Mouse (Mus musculus): ENCODE results near the gene 4930579F01Rik.

Gene 4930579F01Rik

GRCm38 (mm10) chr3:138216091-138216490, 22.5 kb upstream of the 4930579F01Rik start:
- DNase-seq (ENCODE audit: low spot score in 2 of 2): no peak

GRCm38 (mm10) chr3:138215395-138215989, 21.9 kb upstream of the 4930579F01Rik start:
- no peak for DNase-seq (ENCODE audit: low spot score in 2 of 2)

GRCm38 (mm10) chr3:138212431-138212951, 18.9 kb upstream of the 4930579F01Rik start:
- no peak for DNase-seq (ENCODE audit: low spot score in 2 of 2)

GRCm38 (mm10) chr3:138210432-138211075, 16.9 kb upstream of the 4930579F01Rik start:
- DNase-seq (ENCODE audit: low spot score in 2 of 2): no peak

- no peak for DNase-seq (ENCODE audit: low spot score in 2 of 2)
Observed at GRCm38 (mm10) chr3:138208821-138209220, 15.2 kb upstream of the 4930579F01Rik start.

GRCm38 (mm10) chr3:138198722-138199068, 5.1 kb upstream of the 4930579F01Rik start:
- DNase-seq (ENCODE audit: low spot score in 2 of 2): no peak

GRCm38 (mm10) chr3:138197973-138198721, 4.5 kb upstream of the 4930579F01Rik start:
- peak; percentile 81 to 82 for DNase-seq (ENCODE audit: low spot score in 2 of 2)

- DNase-seq (ENCODE audit: low spot score in 2 of 2): no peak
Observed at GRCm38 (mm10) chr3:138197556-138197955, 3.9 kb upstream of the 4930579F01Rik start.

GRCm38 (mm10) chr3:138197093-138197492, 3.5 kb upstream of the 4930579F01Rik start:
- DNase-seq (ENCODE audit: low spot score in 2 of 2): no peak

- DNase-seq (ENCODE audit: low spot score in 2 of 2): no peak
Observed at GRCm38 (mm10) chr3:138192260-138192659, 1.4 kb downstream of the 4930579F01Rik start.

- DNase-seq (ENCODE audit: low spot score in 2 of 2): no peak
Observed at GRCm38 (mm10) chr3:138185995-138186930, 7.4 kb downstream of the 4930579F01Rik start.

- no peak for DNase-seq (ENCODE audit: low spot score in 2 of 2)
Observed at GRCm38 (mm10) chr3:138185290-138185689, 8.3 kb downstream of the 4930579F01Rik start.

GRCm38 (mm10) chr3:138183371-138183770, 10.3 kb downstream of the 4930579F01Rik start:
- DNase-seq (ENCODE audit: low spot score in 2 of 2): no peak

GRCm38 (mm10) chr3:138182019-138182418, 11.6 kb downstream of the 4930579F01Rik start:
- DNase-seq (ENCODE audit: low spot score in 2 of 2): no peak

GRCm38 (mm10) chr3:138175551-138175950, 18.1 kb downstream of the 4930579F01Rik start:
- no peak for DNase-seq (ENCODE audit: low spot score in 2 of 2)

- DNase-seq (ENCODE audit: low spot score in 2 of 2): no peak
Observed at GRCm38 (mm10) chr3:138173291-138173690, 20.3 kb downstream of the 4930579F01Rik start.

GRCm38 (mm10) chr3:138162553-138163183, 31.0 kb downstream of the 4930579F01Rik start:
- DNase-seq (ENCODE audit: low spot score in 2 of 2): no peak

- DNase-seq (ENCODE audit: low spot score in 2 of 2): no peak
Observed at GRCm38 (mm10) chr3:138161623-138162022, 32.0 kb downstream of the 4930579F01Rik start.

GRCm38 (mm10) chr3:138156651-138157050, 37.0 kb downstream of the 4930579F01Rik start:
- no peak for DNase-seq (ENCODE audit: low spot score in 2 of 2)

GRCm38 (mm10) chr3:138155062-138155461, 38.6 kb downstream of the 4930579F01Rik start:
- no peak for DNase-seq (ENCODE audit: low spot score in 2 of 2)

GRCm38 (mm10) chr3:138148811-138149210, 44.8 kb downstream of the 4930579F01Rik start:
- no peak for DNase-seq (ENCODE audit: low spot score in 2 of 2)

All from right cerebral cortex, postnatal 36 days (tissue).